Mouse (Mus musculus) ES-CJ7 (cell line): Measurements from ENCODE around the gene Ldlrad1.

Source experiments
- DNase-seq: peaks from one replicate; pipeline ENCODE4 v3.0.0; 2011; ENCODE audit warnings: low read depth, low spot score

Gene Ldlrad1

DNA sequence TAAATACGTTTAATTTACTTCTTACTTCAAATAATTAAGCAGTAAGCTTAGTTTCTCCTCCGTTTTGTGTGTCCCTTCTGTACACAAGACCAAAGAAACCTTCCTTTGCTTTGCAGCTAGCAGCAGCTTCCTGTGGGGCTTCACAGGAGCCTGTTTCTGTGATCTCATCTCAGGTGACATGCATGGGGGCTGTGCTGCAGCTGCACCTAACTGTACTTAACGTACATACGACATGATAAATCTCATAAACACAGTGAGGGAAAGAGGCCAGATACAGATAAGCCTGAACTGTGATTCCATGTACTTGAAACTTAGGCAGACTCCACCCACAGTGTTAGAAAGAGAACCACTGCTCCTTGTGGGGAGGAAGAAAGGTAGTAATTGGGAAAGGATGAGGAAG, 51.0 kb downstream of the Ldlrad1 start:
- DNase-seq = no peak
